Mouse (Mus musculus) retina, embryonic 14.5 days (tissue): ENCODE data around the gene Kirrel.
"Not testable (repeated sequence)": the region's sequence is repeated elsewhere in the genome, so short reads cannot be mapped to it uniquely, and the experiment has no call there.

Source experiments
- DNase-seq: peaks from one replicate; pipeline ENCODE4 v3.0.0-alpha.2; 2015; ENCODE audit warnings: low spot score

Kirrel gene

GRCm38 (mm10) chr3:87134951-87135350, 39.6 kb downstream of the Kirrel start:
- no peak for DNase-seq

- DNase-seq = no peak
Measured at GRCm38 (mm10) chr3:87131694-87132347, 42.7 kb downstream of the Kirrel start.

GRCm38 (mm10) chr3:87130933-87131332, 43.6 kb downstream of the Kirrel start:
- DNase-seq = no peak

GRCm38 (mm10) chr3:87123795-87124194, 50.8 kb downstream of the Kirrel start:
- no peak for DNase-seq

- no peak for DNase-seq
Measured at GRCm38 (mm10) chr3:87118214-87118613, 56.3 kb downstream of the Kirrel start.

- no peak for DNase-seq
Measured at GRCm38 (mm10) chr3:87117632-87118031, 56.9 kb downstream of the Kirrel start.

GRCm38 (mm10) chr3:87115726-87116540, 58.6 kb downstream of the Kirrel start:
- no peak for DNase-seq

GRCm38 (mm10) chr3:87115271-87115670, 59.3 kb downstream of the Kirrel start:
- DNase-seq = no peak

GRCm38 (mm10) chr3:87114801-87115200, 59.7 kb downstream of the Kirrel start:
- no peak for DNase-seq

GRCm38 (mm10) chr3:87113881-87114280, 60.7 kb downstream of the Kirrel start:
- DNase-seq = not testable (repeated sequence)

- DNase-seq = peak; percentile 28
Measured at GRCm38 (mm10) chr3:87112264-87112663, 62.3 kb downstream of the Kirrel start.

GRCm38 (mm10) chr3:87104856-87105255, 69.7 kb downstream of the Kirrel start:
- DNase-seq = no peak

- DNase-seq = no peak
Measured at GRCm38 (mm10) chr3:87102346-87102745, 72.2 kb downstream of the Kirrel start.

- DNase-seq = no peak
Measured at GRCm38 (mm10) chr3:87100911-87101310, 73.6 kb downstream of the Kirrel start.

GRCm38 (mm10) chr3:87097969-87098946, 76.3 kb downstream of the Kirrel start:
- no peak for DNase-seq

GRCm38 (mm10) chr3:87097205-87097604, 77.3 kb downstream of the Kirrel start:
- DNase-seq = no peak

- no peak for DNase-seq
Measured at GRCm38 (mm10) chr3:87093718-87094117, 80.8 kb downstream of the Kirrel start.

- peak; percentile 96 for DNase-seq
Measured at GRCm38 (mm10) chr3:87089694-87090565, 84.6 kb downstream of the Kirrel start.

- DNase-seq = no peak
Measured at GRCm38 (mm10) chr3:87087146-87087545, 87.4 kb downstream of the Kirrel start.

GRCm38 (mm10) chr3:87082235-87082634, 92.3 kb downstream of the Kirrel start:
- DNase-seq = peak; percentile 88

GRCm38 (mm10) chr3:87079751-87080150, 94.8 kb downstream of the Kirrel start:
- no peak for DNase-seq
